In the genomic region with DNA sequence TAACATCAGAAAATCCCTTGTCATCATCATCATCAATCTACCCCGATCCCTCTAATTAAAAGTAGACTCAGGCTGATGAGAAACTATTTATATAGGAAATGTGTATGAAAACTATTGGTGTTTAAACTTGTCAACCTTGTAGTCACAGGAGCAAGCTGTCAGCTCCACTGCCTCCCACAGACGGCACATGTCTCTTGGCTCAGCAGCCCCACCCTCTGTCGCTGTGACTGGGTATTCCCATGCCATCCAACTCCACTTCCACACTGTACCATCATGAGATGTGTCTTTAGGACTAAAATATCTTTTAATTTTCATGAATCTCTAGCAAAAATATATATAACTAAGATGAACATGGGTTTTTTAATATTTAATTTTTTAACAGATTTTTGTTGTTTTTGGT, we compare ENCODE assay signal across 24 mouse cellular contexts. TPM values are rescaled to one million over a fixed set of nuclear protein-coding genes. Genes with fewer than 3 reads are reported as not detected.
DNase-seq lines count a peak whose midpoint lies in the region; ATAC-seq and TF ChIP-seq lines count a peak whose summit lies in the region.
"Had no signal": no experiment of that assay in that cellular context is flagged by ENCODE, and none has a peak within 500 bp of the region (broad histone marks: within the 10 kb centered on the region; RNA-seq: fewer than 3 reads in every experiment).

No protein-coding gene starts in this region.

- DNase-seq in heart, adult 2 months: no peak
- peak; percentile 77 for DNase-seq in liver
- DNase-seq in liver, embryonic 14.5 days (ENCODE audit: low read depth in 3 of 3, low spot score in 3 of 3): no peak
- DNase-seq in ovary, postnatal 10 days (ENCODE audit: low spot score): no peak
- no peak for DNase-seq in urinary bladder, postnatal 25 days (ENCODE audit: low spot score)
- DNase-seq in thymus, postnatal 4 days: no peak
- DNase-seq: adrenal gland, postnatal 14 days; cerebellum, adult 2 months; cerebellum, postnatal 10 days; embryo, embryonic 11 days; gastrocnemius, postnatal 10 days; heart, postnatal 10 days had no signal

- no peak for TF ChIP-seq CTCF in heart, adult 2 months (IDR thresholded peaks at IDR 0.05)
- TF ChIP-seq CTCF in liver, embryonic 14.5 days (IDR thresholded peaks at IDR 0.05; ENCODE audit: low read depth): peak; percentile 20; the same call in 1 of the 2 replicates

- H3K4me1 ChIP-seq in heart, embryonic 13.5 days: peaks cover 15% of the 10 kb centered on the region
- H3K4me1 ChIP-seq in heart, adult 2 months (ENCODE audit: control insufficient read depth, insufficient read depth, low read length): peaks cover 5% of the 10 kb centered on the region
- H3K4me1 ChIP-seq in liver, embryonic 14.5 days (replicated peaks; ENCODE audit: control insufficient read depth in 2 of 2, insufficient read depth in 2 of 2, low read length in 1 of 2): peaks cover 91 to 92% of the 10 kb centered on the region in 2 experiments
- H3K4me1 ChIP-seq: forebrain, embryonic 12.5 days had no signal

- 72% methylated on average over 3 of the region's 3 CpGs for WGBS in heart, embryonic 13.5 days
- 83% methylated on average over 3 of the region's 3 CpGs for WGBS in heart, adult 2 months
- WGBS in liver, embryonic 14.5 days (ENCODE audit: insufficient replicate concordance): 65% methylated on average over 3 of the region's 3 CpGs

- ATAC-seq in heart, embryonic 13.5 days (ENCODE audit: extremely low read depth, insufficient number of reproducible peaks, low FRiP score, low TSS enrichment): no peak
- no peak for ATAC-seq in liver, embryonic 14.5 days (ENCODE audit: insufficient read depth)
- ATAC-seq: activated CD4-positive, CD25-positive, alpha-beta regulatory T cell, adult 4 months; forebrain, embryonic 16.5 days; Patski had no signal

- H3K79me2 ChIP-seq in heart, adult 2 months (replicated peaks; ENCODE audit: control insufficient read depth, insufficient read depth, low read length): no peaks in the 10 kb centered on the region

- TF ChIP-seq POLR2A in heart, adult 2 months (IDR thresholded peaks at IDR 0.05; ENCODE audit: insufficient read depth, low read depth, low read length): no peak

- H3K36me3 ChIP-seq in heart, embryonic 13.5 days: peaks cover 91% of the 10 kb centered on the region
- no peaks in the 10 kb centered on the region for H3K36me3 ChIP-seq in heart, adult 2 months (ENCODE audit: control insufficient read depth, insufficient read depth, low read length)
- peaks cover 76% of the 10 kb centered on the region for H3K36me3 ChIP-seq in liver, embryonic 14.5 days (replicated peaks; ENCODE audit: control insufficient read depth, insufficient read depth, low read depth)

- H3K4me2 ChIP-seq in heart, embryonic 13.5 days: no peak overlapping the region
- peak overlapping the region; percentile 53 for H3K4me2 ChIP-seq in liver, embryonic 14.5 days (ENCODE audit: low read depth)
- H3K4me2 ChIP-seq: embryonic facial prominence, embryonic 15.5 days; forebrain, embryonic 12.5 days; hindbrain, embryonic 14.5 days had no signal

- H3K9me3 ChIP-seq in heart, embryonic 13.5 days: no peaks in the 10 kb centered on the region
- no peaks in the 10 kb centered on the region for H3K9me3 ChIP-seq in liver, embryonic 14.5 days (ENCODE audit: control insufficient read depth, low read length)
- H3K9me3 ChIP-seq: embryonic facial prominence, embryonic 15.5 days; forebrain, embryonic 12.5 days; hindbrain, embryonic 10.5 days had no signal

- no peak overlapping the region for H3K9ac ChIP-seq in heart, embryonic 13.5 days
- no peak overlapping the region for H3K9ac ChIP-seq in heart, adult 2 months (ENCODE audit: low read depth, low read length)
- H3K9ac ChIP-seq in liver, embryonic 14.5 days (replicated peaks): peak overlapping the region; percentile 87
- H3K9ac ChIP-seq: embryonic facial prominence, embryonic 15.5 days; forebrain, embryonic 12.5 days; hindbrain, embryonic 14.5 days had no signal

- H3K27me3 ChIP-seq in heart, embryonic 13.5 days (replicated peaks): no peaks in the 10 kb centered on the region
- H3K27me3 ChIP-seq in heart, adult 2 months (ENCODE audit: control insufficient read depth, insufficient read depth, low read length): no peaks in the 10 kb centered on the region
- H3K27me3 ChIP-seq in liver, embryonic 14.5 days (ENCODE audit: control insufficient read depth, insufficient read depth, low read length): no peaks in the 10 kb centered on the region
- H3K27me3 ChIP-seq: CH12.LX; embryonic facial prominence, embryonic 15.5 days; forebrain, embryonic 12.5 days; Patski had no signal

- peak overlapping the region; percentile 67; the same call in 1 of the 2 replicates for H3K27ac ChIP-seq in heart, embryonic 13.5 days (replicated peaks)
- H3K27ac ChIP-seq in heart, adult 2 months: no peak overlapping the region
- peak overlapping the region; percentile 100 for H3K27ac ChIP-seq in liver, embryonic 14.5 days
- H3K27ac ChIP-seq: embryonic facial prominence, embryonic 15.5 days; forebrain, embryonic 12.5 days; hindbrain, embryonic 10.5 days; hindbrain, embryonic 14.5 days had no signal

- no peak overlapping the region for H3K4me3 ChIP-seq in heart, embryonic 13.5 days
- no peak overlapping the region for H3K4me3 ChIP-seq in heart, adult 2 months
- no peak overlapping the region for H3K4me3 ChIP-seq in liver, embryonic 14.5 days (ENCODE audit: insufficient read depth in 1 of 2, low read depth in 2 of 2, low read length in 2 of 2)
- H3K4me3 ChIP-seq: embryonic facial prominence, embryonic 15.5 days; forebrain, embryonic 12.5 days; hindbrain, embryonic 10.5 days had no signal

- no peak for TF ChIP-seq EP300 in heart, adult 2 months (IDR thresholded peaks at IDR 0.05; ENCODE audit: insufficient read depth, low read depth, low read length)
- TF ChIP-seq EP300 in liver, embryonic 14.5 days (IDR thresholded peaks at IDR 0.05; ENCODE audit: low read depth): no peak

- intact Hi-C loops in heart, adult 2 months (cut with DNase I): no loop called here

RNA-seq across cellular contexts. Expression of gene Nprl3, which starts 19.2 kb away (rescaled TPM):
- 33.4 and 34.9 TPM in 2 replicates for polyA plus RNA-seq in heart, embryonic 13.5 days (2015; fragmentation: Nextera tagmentation; extraction: Ambion mirVana)
- 10 to 100 TPM; 27.1 to 27.2 TPM for total RNA-seq in heart, adult 2 months (2021)
- 59.5 and 79.9 TPM in 2 replicates for polyA plus RNA-seq in heart, adult 2 months (2012; rRNA removed)
- polyA plus RNA-seq in liver, embryonic 14.5 days (2012; rRNA removed): 36.8 and 44.5 TPM in 2 replicates
- 16.5 and 16.8 TPM in 2 replicates for polyA plus RNA-seq in liver, embryonic 14.5 days (2014; fragmentation: Nextera tagmentation; extraction: Ambion mirVana)

RNA-seq across cellular contexts. Expression of gene Mpg, which starts 22.0 kb away (rescaled TPM):
- polyA plus RNA-seq in heart, embryonic 13.5 days (2015; fragmentation: Nextera tagmentation; extraction: Ambion mirVana): 19.7 and 21.2 TPM in 2 replicates
- total RNA-seq in heart, adult 2 months (2021): 1 to 10 TPM; 5.1 to 6.2 TPM
- 5.2 and 6.0 TPM in 2 replicates for polyA plus RNA-seq in heart, adult 2 months (2012; rRNA removed)
- 8.1 and 9.9 TPM in 2 replicates for polyA plus RNA-seq in liver, embryonic 14.5 days (2012; rRNA removed)
- polyA plus RNA-seq in liver, embryonic 14.5 days (2014; fragmentation: Nextera tagmentation; extraction: Ambion mirVana): 17.0 and 18.1 TPM in 2 replicates

RNA-seq across cellular contexts. Expression of gene Rhbdf1, which starts 26.2 kb away (rescaled TPM):
- 34.1 and 34.8 TPM in 2 replicates for polyA plus RNA-seq in heart, embryonic 13.5 days (2015; fragmentation: Nextera tagmentation; extraction: Ambion mirVana)
- 10 to 100 TPM; 22.8 to 23.9 TPM for total RNA-seq in heart, adult 2 months (2021)
- 70.3 and 92.8 TPM in 2 replicates for polyA plus RNA-seq in heart, adult 2 months (2012; rRNA removed)
- polyA plus RNA-seq in liver, embryonic 14.5 days (2012; rRNA removed): 5.8 and 6.2 TPM in 2 replicates
- polyA plus RNA-seq in liver, embryonic 14.5 days (2014; fragmentation: Nextera tagmentation; extraction: Ambion mirVana): 3.0 and 4.4 TPM in 2 replicates

RNA-seq across cellular contexts. Expression of gene Hba-x, which starts 27.9 kb away (rescaled TPM):
- polyA plus RNA-seq in heart, embryonic 13.5 days (2015; fragmentation: Nextera tagmentation; extraction: Ambion mirVana): 2,385 and 4,851 TPM in 2 replicates
- not detected for total RNA-seq in heart, adult 2 months (2021)
- polyA plus RNA-seq in heart, adult 2 months (2012; rRNA removed): not detected in 2 replicates
- polyA plus RNA-seq in liver, embryonic 14.5 days (2012; rRNA removed): 32.1 and 38.8 TPM in 2 replicates
- polyA plus RNA-seq in liver, embryonic 14.5 days (2014; fragmentation: Nextera tagmentation; extraction: Ambion mirVana): 74.9 and 85.3 TPM in 2 replicates
- total RNA-seq: adrenal gland, adult 18-20 months; adrenal gland, postnatal 14 days; CH12.LX; gastrocnemius, postnatal 10 days; gastrocnemius, postnatal 4 days; heart, adult 8-10 months; heart, postnatal 10 days had no signal
- polyA plus RNA-seq: activated CD4-positive, CD25-positive, alpha-beta regulatory T cell, adult 4 months; Patski had no signal

RNA-seq across cellular contexts. Expression of gene Hba-a1, which starts 35.0 kb away (rescaled TPM):
- polyA plus RNA-seq in heart, embryonic 13.5 days (2015; fragmentation: Nextera tagmentation; extraction: Ambion mirVana): 17,648 and 28,254 TPM in 2 replicates
- over 10,000 TPM in 1 of 2 experiments, 1,000 to 10,000 TPM in 1; 5,353 to 37,215 TPM for total RNA-seq in heart, adult 2 months (2021)
- 3,162 and 34,446 TPM in 2 replicates for polyA plus RNA-seq in heart, adult 2 months (2012; rRNA removed)
- 26,041 and 60,430 TPM in 2 replicates for polyA plus RNA-seq in liver, embryonic 14.5 days (2012; rRNA removed)
- 70,707 and 74,513 TPM in 2 replicates for polyA plus RNA-seq in liver, embryonic 14.5 days (2014; fragmentation: Nextera tagmentation; extraction: Ambion mirVana)
- polyA plus RNA-seq: Patski had no signal
